Comparison of ENCODE assay signal across 14 mouse cellular contexts in genomic region chr8:108309525-108310246, GRCm38 (mm10).
"Had no signal": no experiment of that assay in that cellular context is flagged by ENCODE, and none has a peak within 500 bp of the region (broad histone marks: within the 10 kb centered on the region; RNA-seq: fewer than 3 reads in every experiment).

No protein-coding gene starts in this region.

- H3K36me3 ChIP-seq: liver, embryonic 15.5 days; lung, embryonic 15.5 days; midbrain, embryonic 15.5 days; neural tube, embryonic 12.5 days had no signal

- H3K9me3 ChIP-seq: liver, embryonic 15.5 days; lung, embryonic 15.5 days; midbrain, embryonic 15.5 days; neural tube, embryonic 12.5 days had no signal

- H3K4me1 ChIP-seq: liver, embryonic 15.5 days; lung, embryonic 15.5 days; megakaryocyte, embryonic 14.5 days had no signal

- H3K27ac ChIP-seq: layer of hippocampus, adult 2 months; liver, embryonic 15.5 days; lung, embryonic 15.5 days; macrophage; midbrain, embryonic 15.5 days; neural tube, embryonic 12.5 days had no signal

- H3K4me3 ChIP-seq: layer of hippocampus, adult 2 months; liver, embryonic 15.5 days; lung, embryonic 15.5 days; megakaryocyte, embryonic 14.5 days; midbrain, embryonic 15.5 days; neural tube, embryonic 12.5 days had no signal

- H3K9ac ChIP-seq: liver, embryonic 15.5 days; lung, embryonic 15.5 days; midbrain, embryonic 15.5 days; neural tube, embryonic 12.5 days had no signal

- ATAC-seq: midbrain, embryonic 15.5 days had no signal

- H3K4me2 ChIP-seq: liver, embryonic 11.5 days; liver, embryonic 15.5 days; lung, embryonic 15.5 days; midbrain, embryonic 11.5 days; midbrain, embryonic 15.5 days; neural tube, embryonic 12.5 days had no signal

- H3K27me3 ChIP-seq: liver, embryonic 15.5 days; lung, embryonic 15.5 days; megakaryocyte, embryonic 14.5 days; midbrain, embryonic 15.5 days; neural tube, embryonic 12.5 days had no signal

- DNase-seq: kidney, postnatal 10 days; kidney, postnatal 4 days; left cerebral cortex, postnatal 4 days; lung, postnatal 14 days; thymus, postnatal 4 days had no signal
